Mouse (Mus musculus): ENCODE results near the gene Bsg. TPM values are rescaled to one million over a fixed set of nuclear protein-coding genes. Genes with fewer than 3 reads are reported as not detected.

Bsg gene
- polyA plus RNA-seq, 1 experiment from 2014 or later = 900 TPM

GRCm38 (mm10) chr10:79686691-79687090 is 17.6 kb upstream of the Bsg start:
- no peak overlapping the region for H3K27ac ChIP-seq (ENCODE audit: low read depth)
- H3K4me2 ChIP-seq (ENCODE audit: low read length) = no peak overlapping the region
- DNase-seq (ENCODE audit: low spot score) (no peak), ATAC-seq (replicated peaks; ENCODE audit: low FRiP score, low TSS enrichment, low read depth) (no peak)
- H3K9ac ChIP-seq (ENCODE audit: low read length) = no peak overlapping the region
- peaks cover 51% of the 10 kb centered on the region for H3K36me3 ChIP-seq (ENCODE audit: control insufficient read depth, insufficient read depth, low read length)
- no peaks in the 10 kb centered on the region for H3K9me3 ChIP-seq (ENCODE audit: control insufficient read depth, low read length)
- no peak overlapping the region for H3K4me3 ChIP-seq (ENCODE audit: low read depth, low read length)
- peaks cover 9% of the 10 kb centered on the region for H3K4me1 ChIP-seq (replicated peaks; ENCODE audit: control insufficient read depth, insufficient read depth, low read length)
- no peaks in the 10 kb centered on the region for H3K27me3 ChIP-seq (replicated peaks; ENCODE audit: control insufficient read depth, insufficient read depth, low read length)
- WGBS = 91% methylated on average over 1 of the region's 1 CpGs

- 94% methylated on average over 6 of the region's 6 CpGs for WGBS
- Histone ChIP-seq H3K4me1 (replicated peaks; ENCODE audit: control insufficient read depth, insufficient read depth, low read length) (peaks cover 9% of the 10 kb centered on the region), H3K27ac (ENCODE audit: low read depth) (no peak overlapping the region), H3K9ac (ENCODE audit: low read length) (no peak overlapping the region), H3K4me3 (ENCODE audit: low read depth, low read length) (no peak overlapping the region), H3K27me3 (replicated peaks; ENCODE audit: control insufficient read depth, insufficient read depth, low read length) (no peaks in the 10 kb centered on the region), H3K9me3 (ENCODE audit: control insufficient read depth, low read length) (no peaks in the 10 kb centered on the region), H3K4me2 (ENCODE audit: low read length) (no peak overlapping the region), H3K36me3 (ENCODE audit: control insufficient read depth, insufficient read depth, low read length) (peaks cover 51% of the 10 kb centered on the region)
- no peak for ATAC-seq (replicated peaks; ENCODE audit: low FRiP score, low TSS enrichment, low read depth)
- DNase-seq (ENCODE audit: low spot score) = no peak
Measured at GRCm38 (mm10) chr10:79687513-79687912, 16.8 kb upstream of the Bsg start.

GRCm38 (mm10) chr10:79688720-79689119 is 15.6 kb upstream of the Bsg start, which contains the start of gene Gzmm:
Gene Gzmm, plus strand, starts transcription at chr10:79689020.
- 84% methylated on average over 4 of the region's 4 CpGs for WGBS
- Histone ChIP-seq H3K36me3 (ENCODE audit: control insufficient read depth, insufficient read depth, low read length) (peaks cover 51% of the 10 kb centered on the region), H3K4me1 (replicated peaks; ENCODE audit: control insufficient read depth, insufficient read depth, low read length) (peaks cover 2% of the 10 kb centered on the region), H3K9ac (ENCODE audit: low read length) (no peak within 1 kb of the TSS), H3K4me2 (ENCODE audit: low read length) (no peak within 1 kb of the TSS), H3K27ac (ENCODE audit: low read depth) (no peak within 1 kb of the TSS), H3K27me3 (replicated peaks; ENCODE audit: control insufficient read depth, insufficient read depth, low read length) (no peaks in the 10 kb centered on the region), H3K4me3 (ENCODE audit: low read depth, low read length) (no peak within 1 kb of the TSS), H3K9me3 (ENCODE audit: control insufficient read depth, low read length) (no peaks in the 10 kb centered on the region)
- DNase-seq (ENCODE audit: low spot score) (no peak), ATAC-seq (replicated peaks; ENCODE audit: low FRiP score, low TSS enrichment, low read depth) (no peak)

GRCm38 (mm10) chr10:79689178-79689577 is 15.1 kb upstream of the Bsg start:
- Histone ChIP-seq H3K27ac (ENCODE audit: low read depth) (no peak overlapping the region), H3K4me3 (ENCODE audit: low read depth, low read length) (no peak overlapping the region), H3K4me1 (replicated peaks; ENCODE audit: control insufficient read depth, insufficient read depth, low read length) (no peaks in the 10 kb centered on the region), H3K4me2 (ENCODE audit: low read length) (no peak overlapping the region), H3K36me3 (ENCODE audit: control insufficient read depth, insufficient read depth, low read length) (peaks cover 51% of the 10 kb centered on the region), H3K27me3 (replicated peaks; ENCODE audit: control insufficient read depth, insufficient read depth, low read length) (no peaks in the 10 kb centered on the region), H3K9me3 (ENCODE audit: control insufficient read depth, low read length) (no peaks in the 10 kb centered on the region), H3K9ac (ENCODE audit: low read length) (no peak overlapping the region)
- WGBS = 89% methylated on average over 3 of the region's 3 CpGs
- DNase-seq (ENCODE audit: low spot score) (no peak), ATAC-seq (replicated peaks; ENCODE audit: low FRiP score, low TSS enrichment, low read depth) (no peak)

- no peak overlapping the region for H3K27ac ChIP-seq (ENCODE audit: low read depth)
- 97% methylated on average over 2 of the region's 2 CpGs for WGBS
Measured at GRCm38 (mm10) chr10:79691986-79692548, 12.2 kb upstream of the Bsg start.

GRCm38 (mm10) chr10:79693580-79694378 is 10.5 kb upstream of the Bsg start:
- no peak for ATAC-seq (replicated peaks; ENCODE audit: low FRiP score, low TSS enrichment, low read depth)
- no peaks in the 10 kb centered on the region for H3K27me3 ChIP-seq (replicated peaks; ENCODE audit: control insufficient read depth, insufficient read depth, low read length)
- no peak overlapping the region for H3K4me2 ChIP-seq (ENCODE audit: low read length)
- peaks cover 7% of the 10 kb centered on the region for H3K4me1 ChIP-seq (replicated peaks; ENCODE audit: control insufficient read depth, insufficient read depth, low read length)
- H3K36me3 ChIP-seq (ENCODE audit: control insufficient read depth, insufficient read depth, low read length) = peaks cover 6% of the 10 kb centered on the region
- H3K9ac ChIP-seq (ENCODE audit: low read length) = no peak overlapping the region
- WGBS = 77% methylated on average over 12 of the region's 12 CpGs
- no peak for DNase-seq (ENCODE audit: low spot score)
- H3K27ac ChIP-seq (ENCODE audit: low read depth) = no peak overlapping the region
- H3K9me3 ChIP-seq (ENCODE audit: control insufficient read depth, low read length) = no peaks in the 10 kb centered on the region
- no peak overlapping the region for H3K4me3 ChIP-seq (ENCODE audit: low read depth, low read length)

More at GRCm38 (mm10) chr10:79691986-79692548, 12.2 kb upstream of the Bsg start:
- H3K36me3 ChIP-seq (ENCODE audit: control insufficient read depth, insufficient read depth, low read length) = peaks cover 23% of the 10 kb centered on the region
- ATAC-seq (replicated peaks; ENCODE audit: low FRiP score, low TSS enrichment, low read depth) (no peak), DNase-seq (ENCODE audit: low spot score) (no peak)
- H3K4me1 ChIP-seq (replicated peaks; ENCODE audit: control insufficient read depth, insufficient read depth, low read length) = peaks cover 4% of the 10 kb centered on the region; the same call in 1 of the 2 replicates
- H3K4me3 ChIP-seq (ENCODE audit: low read depth, low read length) = no peak overlapping the region
- H3K9ac ChIP-seq (ENCODE audit: low read length) = no peak overlapping the region
- no peaks in the 10 kb centered on the region for H3K9me3 ChIP-seq (ENCODE audit: control insufficient read depth, low read length)
- no peaks in the 10 kb centered on the region for H3K27me3 ChIP-seq (replicated peaks; ENCODE audit: control insufficient read depth, insufficient read depth, low read length)
- no peak overlapping the region for H3K4me2 ChIP-seq (ENCODE audit: low read length)

GRCm38 (mm10) chr10:79694379-79694655 is 10.0 kb upstream of the Bsg start:
- Histone ChIP-seq H3K4me3 (ENCODE audit: low read depth, low read length) (no peak overlapping the region), H3K4me2 (ENCODE audit: low read length) (no peak overlapping the region), H3K4me1 (replicated peaks; ENCODE audit: control insufficient read depth, insufficient read depth, low read length) (peaks cover 7% of the 10 kb centered on the region), H3K27ac (ENCODE audit: low read depth) (no peak overlapping the region), H3K36me3 (ENCODE audit: control insufficient read depth, insufficient read depth, low read length) (0 out of 2 replicates have a peak, but pooled peaks cover under 1% of the 10 kb centered on the region), H3K27me3 (replicated peaks; ENCODE audit: control insufficient read depth, insufficient read depth, low read length) (no peaks in the 10 kb centered on the region), H3K9ac (ENCODE audit: low read length) (no peak overlapping the region), H3K9me3 (ENCODE audit: control insufficient read depth, low read length) (no peaks in the 10 kb centered on the region)
- 84% methylated on average over 6 of the region's 6 CpGs for WGBS
- DNase-seq (ENCODE audit: low spot score) (no peak), ATAC-seq (replicated peaks; ENCODE audit: low FRiP score, low TSS enrichment, low read depth) (no peak)

GRCm38 (mm10) chr10:79695231-79696128 is 8.8 kb upstream of the Bsg start:
- 59% methylated on average over 13 of the region's 13 CpGs for WGBS
- Histone ChIP-seq H3K9me3 (ENCODE audit: control insufficient read depth, low read length) (no peaks in the 10 kb centered on the region), H3K4me2 (ENCODE audit: low read length) (peak overlapping the region; percentile 14; the same call in 1 of the 2 replicates), H3K4me3 (ENCODE audit: low read depth, low read length) (no peak overlapping the region), H3K9ac (ENCODE audit: low read length) (no peak overlapping the region), H3K27ac (ENCODE audit: low read depth) (peak overlapping the region; percentile 73), H3K36me3 (ENCODE audit: control insufficient read depth, insufficient read depth, low read length) (no peaks in the 10 kb centered on the region), H3K4me1 (replicated peaks; ENCODE audit: control insufficient read depth, insufficient read depth, low read length) (peaks cover 7% of the 10 kb centered on the region), H3K27me3 (replicated peaks; ENCODE audit: control insufficient read depth, insufficient read depth, low read length) (no peaks in the 10 kb centered on the region)
- ATAC-seq (replicated peaks; ENCODE audit: low FRiP score, low TSS enrichment, low read depth) = peak; percentile 25; the same call in 1 of the 2 replicates
- peak; percentile 82 for DNase-seq (ENCODE audit: low spot score)

All from intestine, embryonic 14.5 days (tissue).